Mouse (Mus musculus) telencephalon, adult 2 months (tissue): ENCODE data around the gene Pla2g2e.
A peak's percentile ranks its signal among the peaks of the same experiment; 100 is the strongest.
"Not testable (repeated sequence)": the region's sequence is repeated elsewhere in the genome, so short reads cannot be mapped to it uniquely, and the experiment has no call there.

Experiments used
- DNase-seq: peaks from one replicate; pipeline ENCODE4 v3.0.0-alpha.2; 2011; ENCODE audit warnings: low read depth, low spot score

The Pla2g2e gene

GRCm38 (mm10) chr4:138882179-138882578 lies 4.4 kb downstream of the Pla2g2e start:
- no peak for DNase-seq

GRCm38 (mm10) chr4:138884261-138884660 lies 6.5 kb downstream of the Pla2g2e start:
- no peak for DNase-seq

GRCm38 (mm10) chr4:138889165-138889564 lies 11.4 kb downstream of the Pla2g2e start:
- no peak for DNase-seq

GRCm38 (mm10) chr4:138889635-138890034 lies 11.9 kb downstream of the Pla2g2e start:
- no peak for DNase-seq

GRCm38 (mm10) chr4:138892655-138893054 lies 14.9 kb downstream of the Pla2g2e start:
- no peak for DNase-seq

GRCm38 (mm10) chr4:138893789-138894188 lies 16.0 kb downstream of the Pla2g2e start:
- not testable (repeated sequence) for DNase-seq

GRCm38 (mm10) chr4:138899361-138899760 lies 21.6 kb downstream of the Pla2g2e start:
- peak; percentile 49 for DNase-seq

GRCm38 (mm10) chr4:138905624-138906337 lies 28.0 kb downstream of the Pla2g2e start:
- no peak for DNase-seq

GRCm38 (mm10) chr4:138913141-138913787 lies 35.5 kb downstream of the Pla2g2e start:
- no peak for DNase-seq

- DNase-seq: peak; percentile 85
Measured at GRCm38 (mm10) chr4:138913797-138914196, 36.1 kb downstream of the Pla2g2e start, which contains the start of gene Otud3. Gene Otud3 (minus strand): TSS chr4:138913945.

- no peak for DNase-seq
Measured at GRCm38 (mm10) chr4:138917282-138917681, 39.5 kb downstream of the Pla2g2e start.

- no peak for DNase-seq
Measured at GRCm38 (mm10) chr4:138921254-138922130, 43.8 kb downstream of the Pla2g2e start.

- DNase-seq: peak; percentile 78
Measured at GRCm38 (mm10) chr4:138922131-138922459, 44.4 kb downstream of the Pla2g2e start.

- no peak for DNase-seq
Measured at GRCm38 (mm10) chr4:138925561-138925960, 47.8 kb downstream of the Pla2g2e start.
